Mouse (Mus musculus) thymus, adult 2 months (tissue): ENCODE measurements around the gene Mnat1.

Experiments used
- CTCF ChIP-seq: fragments of 200-500 bp; IDR thresholded peaks from 2 replicates; pipeline ENCODE4 v1.5.1; 2012; ENCODE audit warnings: mild to moderate bottlenecking, control low read depth, low read length, moderate library complexity, borderline replicate concordance; ENCODE audit not compliant: control insufficient read depth, poor library complexity, insufficient read depth; ENCODE audit errors: extremely low read depth
- POLR2A ChIP-seq: fragments of 200-500 bp; IDR thresholded peaks from 2 replicates; pipeline ENCODE4 v1.6.1; 2012; ENCODE audit warnings: mild to moderate bottlenecking, low read length, control low read depth, moderate library complexity; ENCODE audit not compliant: control insufficient read depth, poor library complexity, insufficient read depth; ENCODE audit errors: extremely low read depth

- TF ChIP-seq POLR2A, result no peak
- TF ChIP-seq CTCF, result no peak
Measured at GRCm38 (mm10) chr12:73304636-73305035, 181.1 kb downstream of the Mnat1 start.
